Mouse (Mus musculus) gastrocnemius, adult 18-20 months (tissue): ENCODE measurements around the gene Dad1. TPM values are rescaled to one million over a fixed set of nuclear protein-coding genes. Genes with fewer than 3 reads are reported as not detected.

ENCODE experiments used
- DNase-seq: peaks from one replicate; pipeline ENCODE4 v3.0.0; 2021; ENCODE audit warnings: low spot score
- long read RNA-seq, 2 experiments: library from polyadenylated mRNA; stranded (forward); transcript quantifications; one replicate each; pipeline ENCODE4 v2.0.0; 2021
- total RNA-seq, 2 experiments: library from RNA; stranded (reverse); gene quantifications; 2 replicates each; pipeline ENCODE4 v1.2.3; 2021

Dad1 gene
- 10 to 100 TPM; 66.6 to 77.4 TPM for total RNA-seq
- long read RNA-seq, experiment 1, transcript Dad1-201 (3 exons, 878 nt) = major isoform, 99 of 100 reads
- long read RNA-seq, experiment 1, partial matches to known transcripts = 1 of 100 reads
- long read RNA-seq, experiment 1, other reads (novel, unspliced or antisense) = 0 of 100 reads
- long read RNA-seq, experiment 2, transcript Dad1-201 (3 exons, 878 nt) = major isoform, 87 of 91 reads
- long read RNA-seq, experiment 2, partial matches to known transcripts = 4 of 91 reads
- long read RNA-seq, experiment 2, other reads (novel, unspliced or antisense) = 0 of 91 reads

DNA sequence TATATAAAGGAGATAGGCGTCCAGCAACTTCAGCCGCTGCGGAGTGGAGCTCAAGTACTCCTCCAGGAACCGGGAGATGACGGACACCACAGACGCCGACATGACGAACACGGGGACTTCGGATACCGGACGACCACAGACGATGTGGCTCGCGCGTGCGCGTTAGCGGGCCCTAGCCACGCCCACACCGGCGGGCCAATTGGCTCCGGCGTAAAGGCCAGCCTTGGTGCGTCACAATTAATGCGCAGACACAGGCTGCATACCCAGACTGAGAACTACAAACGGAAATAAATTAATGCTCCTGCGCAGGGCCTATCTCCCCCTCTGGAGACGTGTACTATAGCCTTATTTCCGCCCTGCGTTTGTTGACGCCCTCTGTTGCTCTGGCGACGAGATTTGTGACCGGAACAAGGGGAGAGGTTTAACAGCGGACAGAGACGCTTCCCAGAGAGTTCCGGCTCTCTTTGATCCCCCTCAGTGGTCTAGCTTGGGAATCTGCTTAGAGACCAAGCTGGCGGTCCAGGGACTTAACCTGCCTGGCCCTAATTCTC is at the start of gene Dad1, which contains the start of gene Abhd4:
TSS of gene Dad1 (minus strand) at position 364 of the 551 bp plus-strand sequence.
TSS of gene Abhd4 (plus strand) at position 448 of the 551 bp plus-strand sequence.
- DNase-seq = peak; percentile 98

DNA sequence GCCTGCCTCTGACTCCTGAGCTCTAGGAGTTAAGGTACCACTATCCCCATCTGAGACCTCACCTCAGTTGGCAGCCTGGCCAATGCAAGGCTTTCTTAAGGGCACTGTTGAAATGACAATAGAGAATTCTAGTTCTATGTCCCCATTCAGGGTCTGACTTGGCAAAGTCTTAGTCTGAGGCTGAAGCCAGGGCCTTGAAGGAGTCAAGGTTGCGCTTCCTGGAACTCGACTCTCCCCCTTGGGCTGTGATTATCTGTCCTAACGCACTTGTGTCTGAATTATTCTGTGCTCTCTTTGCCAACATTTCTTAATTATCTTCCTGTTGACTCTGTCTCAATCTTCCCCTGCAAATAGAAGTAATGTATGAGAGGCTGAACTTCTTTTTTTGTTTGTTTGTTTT is 46.8 kb upstream of the Dad1 start:
- no peak for DNase-seq

DNA sequence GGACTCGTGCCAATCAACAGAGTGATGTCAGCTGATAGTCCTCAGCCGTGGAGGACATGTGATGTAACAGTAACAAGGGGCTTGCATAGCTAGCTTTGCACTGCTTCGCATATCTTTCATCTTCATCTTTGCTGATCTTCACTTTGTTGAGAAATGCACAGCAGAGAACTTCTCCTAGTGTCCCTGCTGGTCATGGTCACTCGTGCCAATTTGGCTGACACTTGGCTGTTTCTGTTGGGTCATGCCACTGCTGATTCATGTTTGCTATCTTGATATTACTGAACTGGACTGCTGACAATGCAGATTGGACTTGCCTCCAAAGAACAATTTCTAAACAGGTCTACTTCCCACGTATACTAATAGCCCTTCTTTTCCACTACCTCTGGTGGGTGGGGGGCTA is 46.2 kb upstream of the Dad1 start:
- DNase-seq = no peak

DNA sequence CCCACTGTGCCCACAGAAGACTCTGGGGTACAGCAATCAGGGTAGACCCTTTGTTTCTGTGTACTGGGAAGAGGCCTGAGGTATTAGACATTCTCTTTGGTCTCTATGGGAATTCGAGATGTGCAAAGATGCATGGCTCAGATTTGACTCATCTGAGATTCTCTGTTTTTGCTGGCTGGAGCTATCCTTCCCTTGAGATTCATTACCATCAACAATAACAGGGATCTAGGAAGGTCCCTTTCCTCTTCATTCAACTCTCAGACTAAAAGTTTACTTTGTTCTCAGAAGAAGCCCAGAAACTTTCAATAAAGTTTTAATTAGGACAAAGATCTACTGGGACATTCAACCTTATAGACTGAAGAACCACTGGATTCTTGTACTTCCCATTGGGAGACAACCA is 30.9 kb upstream of the Dad1 start, which contains the start of gene Olfr49:
TSS of gene Olfr49 (minus strand) at position 101 of the 400 bp plus-strand sequence.
- DNase-seq = no peak

DNA sequence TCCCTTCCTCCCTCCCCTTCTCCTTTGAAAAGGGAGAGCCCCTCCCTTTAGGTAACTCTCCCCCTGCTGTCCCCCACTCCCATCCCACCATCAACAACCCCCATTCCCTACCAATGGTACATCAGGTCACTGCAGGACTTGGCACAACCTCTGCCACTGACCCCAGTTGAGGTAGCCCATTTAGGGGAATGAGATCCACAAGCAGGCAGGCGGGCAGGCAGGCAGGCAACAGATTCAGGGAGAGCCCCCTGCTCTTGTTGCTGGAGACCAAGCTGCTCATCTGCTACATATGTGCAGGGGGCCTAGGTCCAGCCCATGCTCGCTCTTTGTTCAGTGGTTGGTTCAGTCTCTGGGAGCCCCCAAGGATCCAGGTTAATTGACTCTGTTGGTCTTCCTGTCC is 22.5 kb upstream of the Dad1 start:
- DNase-seq = no peak

DNA sequence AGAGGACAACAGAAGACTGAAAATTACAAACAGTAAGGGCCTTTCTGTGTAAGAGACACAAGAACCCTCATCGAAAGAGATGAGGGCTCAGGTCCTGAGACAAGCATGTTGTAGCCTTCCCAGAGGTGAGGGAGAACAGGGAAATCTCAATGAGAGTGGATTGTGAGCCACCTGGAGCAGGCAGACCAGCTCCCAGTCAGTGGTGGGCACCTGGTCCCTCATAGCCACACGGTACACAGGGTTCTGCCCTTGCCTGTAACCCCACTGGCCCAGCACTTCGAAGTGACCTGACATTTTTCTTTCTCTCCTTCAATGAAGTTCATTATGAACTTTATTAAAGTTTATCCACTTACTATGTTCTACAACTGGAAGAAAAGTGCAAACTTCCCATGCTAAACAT is 18.8 kb upstream of the Dad1 start:
- DNase-seq = no peak

DNA sequence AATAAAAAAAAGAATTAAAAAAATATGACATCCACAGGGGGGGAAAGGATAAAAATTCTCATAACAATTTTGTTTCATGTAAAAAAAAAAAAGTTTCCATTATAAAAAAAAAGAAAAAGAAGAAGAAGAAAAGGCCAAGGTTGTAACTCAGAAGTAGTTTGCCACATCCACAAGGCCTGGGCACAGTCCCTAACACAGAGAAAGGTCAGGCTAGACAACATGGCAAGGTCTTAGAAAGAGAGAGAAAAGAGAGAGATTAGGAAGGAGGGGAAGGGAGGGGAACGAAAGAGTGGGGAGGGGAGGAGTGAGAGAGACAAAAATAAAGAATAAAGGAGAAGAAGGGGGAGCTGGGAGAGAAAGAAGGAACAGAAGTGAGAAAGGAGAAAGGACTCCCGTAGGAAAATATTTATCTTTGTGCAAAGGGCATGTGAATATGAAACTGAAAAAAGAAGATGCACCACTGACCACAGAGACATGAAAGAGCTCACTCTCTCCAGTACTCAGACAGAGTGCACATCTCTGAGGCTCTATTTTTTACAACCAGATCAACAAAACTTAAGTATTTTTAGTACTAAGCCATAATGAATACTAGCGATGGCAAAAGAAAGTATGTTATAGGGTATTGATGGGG is 18.2 kb upstream of the Dad1 start:
- no peak for DNase-seq

DNA sequence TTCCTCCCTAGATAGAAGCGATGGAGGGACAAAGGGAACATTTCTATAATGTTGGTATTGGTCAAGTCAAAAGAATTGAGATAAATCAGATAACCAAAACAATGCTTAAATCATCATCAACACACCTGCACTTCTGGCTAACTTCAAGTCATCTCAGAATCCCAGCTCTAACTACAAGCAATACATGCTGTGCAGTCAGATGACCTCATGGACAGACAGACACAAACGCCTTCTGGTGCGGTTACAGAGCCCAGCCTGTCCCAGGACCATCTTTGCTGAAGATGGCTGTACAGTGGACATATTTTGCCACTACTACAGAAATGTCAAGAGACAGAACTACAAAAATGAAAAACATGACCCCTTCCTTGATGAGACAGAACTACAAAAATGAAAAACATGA is 16.5 kb upstream of the Dad1 start:
- no peak for DNase-seq

DNA sequence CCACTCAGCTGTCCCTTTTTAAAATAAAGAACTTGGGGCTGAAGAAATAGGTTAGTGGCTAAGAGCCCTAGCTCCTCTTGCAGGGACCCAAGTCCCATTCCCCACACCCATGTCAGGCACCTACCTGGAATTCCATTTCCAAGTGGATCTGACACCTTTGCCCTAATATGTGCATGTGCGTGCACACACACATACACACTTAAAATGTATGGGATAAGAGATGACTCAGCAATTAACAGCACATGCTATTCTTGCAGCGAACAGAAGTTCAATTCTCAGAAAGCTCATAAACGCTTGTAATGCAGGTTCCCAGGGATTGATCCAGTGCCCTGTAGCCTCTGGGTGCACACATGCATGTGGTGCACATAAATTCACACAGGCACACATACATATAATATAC is 15.7 kb upstream of the Dad1 start:
- no peak for DNase-seq

DNA sequence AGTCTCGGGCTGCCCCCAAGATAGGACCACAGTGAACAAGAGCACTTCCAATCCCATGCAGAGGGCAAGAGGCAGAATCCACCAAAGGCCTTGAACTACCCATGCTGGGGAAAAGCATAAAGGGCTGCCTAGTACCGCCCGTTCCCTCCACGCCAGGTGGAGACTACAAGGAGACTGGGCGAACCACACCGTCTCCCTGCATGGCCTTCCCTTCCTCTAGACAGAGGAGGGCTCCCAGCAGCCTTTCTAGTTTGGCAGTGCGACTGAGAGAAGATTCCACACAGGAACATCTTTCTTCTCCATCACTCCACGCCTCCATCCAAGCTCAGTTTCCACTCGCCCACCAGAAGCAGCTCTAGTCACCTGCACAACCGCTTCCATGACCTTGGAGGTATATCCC is 14.1 kb upstream of the Dad1 start:
- DNase-seq = no peak

DNA sequence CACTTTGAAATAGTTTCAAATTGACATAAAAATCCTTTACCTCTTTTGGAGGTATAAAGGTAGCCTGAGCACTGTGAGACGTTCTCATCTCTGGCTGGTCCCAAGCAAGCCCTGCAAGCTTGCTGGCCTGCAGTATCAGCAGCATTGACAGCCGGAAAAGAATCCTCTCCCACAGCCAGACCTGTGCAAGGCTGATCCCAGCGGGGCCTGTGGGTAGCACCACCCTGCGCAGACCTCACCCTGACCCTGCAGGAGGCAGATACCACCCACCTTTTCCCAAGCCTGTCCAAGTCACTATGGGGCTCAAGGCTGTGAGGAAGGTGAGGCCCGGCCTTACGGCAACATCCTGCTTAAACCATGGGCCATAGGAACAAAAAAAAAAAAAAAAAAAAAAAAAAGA is 12.0 kb upstream of the Dad1 start:
- no peak for DNase-seq

DNA sequence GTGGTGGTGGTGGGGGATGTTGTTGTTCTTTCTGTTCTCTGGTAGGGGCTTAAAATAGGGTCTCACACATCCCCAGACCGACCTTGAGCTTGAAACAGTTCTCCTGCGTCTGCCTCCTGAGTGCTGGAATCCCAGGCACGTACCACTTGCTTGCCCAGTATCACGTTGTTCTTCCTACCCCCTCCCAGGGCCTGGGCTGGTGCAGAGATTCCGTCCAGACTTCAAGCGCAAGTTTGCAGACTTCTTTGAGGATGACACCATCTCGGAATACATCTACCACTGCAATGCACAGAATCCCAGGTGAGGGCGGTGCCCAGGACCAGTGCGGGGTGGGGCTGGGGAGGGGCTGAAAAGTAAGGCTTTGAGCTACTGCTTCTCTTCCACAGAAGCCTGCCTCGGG is 11.2 kb upstream of the Dad1 start:
- DNase-seq = no peak

DNA sequence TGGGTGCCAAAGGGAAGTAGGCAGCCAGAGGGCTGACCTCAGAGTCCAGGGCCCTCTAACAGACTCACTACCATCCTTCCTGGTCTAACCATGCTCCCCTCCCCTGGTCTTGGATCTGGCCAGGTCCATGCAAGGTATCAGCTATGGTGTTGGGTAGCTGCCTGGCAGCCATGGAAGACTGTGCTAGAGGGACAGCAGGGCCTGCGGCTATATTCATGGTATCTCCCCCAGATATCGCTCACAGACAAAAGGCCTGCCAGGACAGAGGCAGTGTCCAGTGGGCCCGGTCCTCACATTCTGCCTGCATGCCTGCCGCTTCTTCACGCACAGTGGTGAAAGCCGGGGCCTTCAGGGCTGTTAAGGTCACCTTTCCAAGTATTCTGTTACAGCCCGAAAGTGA is 10.3 kb upstream of the Dad1 start:
- no peak for DNase-seq

DNA sequence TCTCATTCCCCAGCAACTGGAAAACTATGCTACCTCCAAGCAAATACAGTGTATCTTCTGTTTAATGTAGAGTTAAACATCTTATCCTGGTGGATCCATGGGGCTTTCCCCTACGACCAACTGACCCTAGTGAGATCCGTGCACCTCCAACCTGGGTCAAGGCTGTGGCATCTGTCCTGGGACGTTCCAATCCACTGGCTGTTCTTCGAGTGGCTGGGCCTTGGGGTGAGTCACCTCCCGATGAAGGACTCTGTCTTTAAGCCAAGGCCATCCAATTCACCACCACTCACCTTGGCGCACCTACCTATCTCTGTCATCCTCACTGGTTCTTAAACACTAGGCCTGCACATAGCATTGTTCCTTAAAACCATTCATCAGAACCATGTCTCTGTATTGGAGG is 9.2 kb upstream of the Dad1 start:
- DNase-seq = no peak

DNA sequence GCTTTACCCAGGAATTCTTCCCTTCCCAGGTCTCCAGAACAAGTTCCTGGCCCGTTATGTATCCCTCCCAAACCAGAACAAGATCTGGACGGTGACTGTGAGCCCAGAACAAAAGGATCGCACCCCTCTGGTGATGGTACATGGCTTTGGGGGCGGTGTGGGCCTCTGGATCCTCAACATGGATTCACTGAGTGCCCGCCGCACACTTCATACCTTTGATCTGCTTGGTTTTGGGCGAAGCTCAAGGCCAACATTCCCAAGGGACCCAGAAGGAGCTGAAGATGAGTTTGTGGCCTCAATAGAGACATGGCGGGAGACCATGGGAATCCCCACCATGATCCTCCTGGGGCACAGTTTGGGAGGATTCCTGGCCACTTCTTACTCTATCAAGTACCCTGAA is 8.7 kb upstream of the Dad1 start:
- DNase-seq = no peak

DNA sequence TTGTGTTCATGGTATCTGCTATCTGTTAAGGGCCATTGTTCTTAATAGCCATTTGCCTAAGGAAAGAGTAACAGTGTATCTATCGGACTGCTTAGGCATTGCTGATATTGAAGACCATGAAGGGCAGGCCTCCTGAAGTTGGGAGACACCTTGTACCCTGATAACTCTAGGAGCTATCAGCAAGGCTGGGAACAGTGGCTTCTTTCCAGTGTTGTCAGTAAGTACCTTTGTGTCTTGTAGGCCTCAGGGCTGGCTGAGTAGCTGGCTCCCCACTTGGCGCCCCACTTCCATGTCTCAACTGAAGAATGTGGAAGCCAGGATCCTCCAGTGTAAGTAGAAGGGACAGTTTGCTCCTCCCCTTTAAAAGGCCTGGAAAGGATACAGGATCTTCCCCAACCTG is 7.5 kb upstream of the Dad1 start:
- no peak for DNase-seq

DNA sequence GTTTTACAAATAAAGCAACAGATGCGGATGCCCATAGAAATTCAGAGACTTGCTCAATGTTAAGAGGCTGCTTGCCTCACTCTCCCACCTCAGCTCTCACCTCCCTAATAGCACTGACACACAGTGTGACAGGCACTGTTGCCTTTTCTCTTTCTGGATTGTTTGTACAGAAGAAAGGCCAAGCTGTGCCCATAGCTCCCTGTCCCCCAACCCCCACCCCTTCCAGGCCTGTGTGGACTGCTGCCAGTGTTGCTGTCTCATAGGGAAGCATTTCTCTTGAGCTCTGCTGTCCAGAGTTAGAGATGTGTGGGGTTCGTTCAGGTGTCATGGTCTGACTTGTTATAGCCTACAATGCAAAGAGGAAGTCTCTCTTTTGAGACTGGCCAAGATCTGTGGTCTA is 6.3 kb upstream of the Dad1 start:
- DNase-seq = no peak

DNA sequence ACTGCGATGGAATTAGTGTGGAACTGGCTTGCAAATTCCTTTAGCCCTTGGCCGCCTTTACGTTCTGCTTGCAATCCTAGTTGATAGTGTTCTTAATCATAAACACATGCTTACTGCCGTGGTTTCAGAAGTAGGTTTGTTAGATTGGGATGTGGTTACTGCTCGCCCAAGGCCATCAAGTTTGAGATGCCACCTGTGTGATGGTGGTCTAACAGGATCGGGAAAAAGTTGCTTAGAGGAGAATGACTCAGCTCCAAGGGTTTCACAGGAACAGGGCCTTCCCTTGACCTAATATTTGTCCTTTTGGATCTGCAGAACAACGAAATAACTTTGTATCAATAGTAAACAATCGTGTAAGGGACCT is 5.8 kb upstream of the Dad1 start:
- DNase-seq = no peak

DNA sequence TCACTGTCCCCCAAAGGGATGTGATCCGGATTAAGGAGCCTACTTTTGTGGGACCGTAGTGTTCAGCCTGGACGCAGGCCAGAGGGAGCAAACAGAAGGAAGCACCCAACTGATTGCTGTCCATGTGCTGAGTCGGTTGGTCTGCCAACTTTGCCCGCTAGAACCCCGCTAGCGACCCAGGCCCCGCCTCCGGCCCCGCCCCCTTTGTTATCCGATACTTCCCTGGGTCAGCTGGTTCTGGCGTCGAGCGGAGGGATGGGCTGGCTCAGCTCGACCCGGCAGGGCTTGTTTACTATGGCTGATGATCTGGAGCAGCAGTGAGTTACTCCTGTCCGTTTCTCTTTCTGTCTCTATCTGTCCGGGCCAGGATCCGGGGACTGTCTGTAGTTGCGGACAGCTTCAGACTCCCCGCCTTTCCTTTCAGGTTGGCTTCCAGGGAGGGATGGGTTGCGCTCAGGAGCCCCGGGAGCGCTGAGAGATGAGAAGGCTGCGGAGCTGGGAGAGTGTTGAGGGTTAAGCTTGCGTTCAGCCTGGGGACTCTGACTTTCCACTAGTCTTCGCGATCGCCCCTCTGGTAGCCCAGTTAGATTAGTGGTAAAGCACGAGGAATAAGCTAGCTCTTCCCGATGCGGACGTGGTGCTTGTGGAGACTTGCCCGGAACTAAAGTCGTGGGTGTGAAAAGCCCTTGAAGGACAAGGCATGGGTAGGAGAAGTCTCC is 5.3 kb upstream of the Dad1 start:
- DNase-seq = peak; percentile 95

DNA sequence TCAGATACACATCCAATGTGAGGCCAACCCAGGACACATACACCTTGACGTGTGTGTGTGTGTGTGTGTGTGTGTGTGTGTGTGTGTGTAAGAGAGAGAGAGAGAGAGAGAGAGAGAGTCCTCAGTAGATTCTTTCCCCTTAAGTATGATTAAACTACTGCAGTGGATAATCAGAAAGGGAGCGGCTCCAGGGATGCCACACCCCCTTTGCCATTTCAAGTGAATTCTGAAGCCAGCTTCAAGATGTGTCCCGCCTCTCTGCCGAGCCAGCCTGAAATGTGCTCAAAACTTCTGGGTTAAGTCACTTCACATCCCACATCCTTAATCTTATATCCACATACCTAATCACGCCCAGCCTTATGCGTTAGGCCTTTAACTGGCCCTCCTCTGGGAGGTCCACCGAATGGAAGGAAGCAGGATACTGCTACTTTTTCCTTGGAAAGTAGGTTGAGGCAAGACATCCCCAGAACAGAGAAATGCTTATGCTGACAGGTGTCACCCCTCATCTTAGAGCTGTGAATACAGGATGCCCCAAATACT is 4.3 kb upstream of the Dad1 start:
- DNase-seq = no peak

DNA sequence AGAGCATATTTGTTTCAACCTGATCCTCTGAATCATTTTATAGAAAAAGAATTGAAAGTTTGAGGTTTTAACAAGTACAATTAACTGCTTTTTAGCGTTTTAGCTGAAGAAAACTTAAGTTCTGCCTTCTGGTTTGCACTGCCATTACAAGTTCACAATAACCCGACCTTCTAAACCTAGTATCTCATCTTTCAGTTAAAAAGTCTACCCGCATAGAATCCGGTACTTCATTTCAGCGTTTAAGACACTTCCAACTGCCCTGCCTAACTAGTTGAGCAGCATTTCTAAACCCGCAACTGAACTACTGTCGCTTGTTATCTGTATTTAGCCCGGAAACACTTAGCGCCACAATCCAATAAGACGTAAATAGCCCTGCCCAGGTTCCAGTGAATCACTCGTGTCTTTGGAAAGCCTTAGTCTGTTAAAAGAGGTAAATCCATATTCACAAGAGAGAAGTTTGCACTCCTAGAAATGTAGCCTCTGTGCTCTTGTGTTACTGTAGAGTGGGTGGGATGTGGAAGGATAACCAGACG is 832 bp upstream of the Dad1 start:
- no peak for DNase-seq

DNA sequence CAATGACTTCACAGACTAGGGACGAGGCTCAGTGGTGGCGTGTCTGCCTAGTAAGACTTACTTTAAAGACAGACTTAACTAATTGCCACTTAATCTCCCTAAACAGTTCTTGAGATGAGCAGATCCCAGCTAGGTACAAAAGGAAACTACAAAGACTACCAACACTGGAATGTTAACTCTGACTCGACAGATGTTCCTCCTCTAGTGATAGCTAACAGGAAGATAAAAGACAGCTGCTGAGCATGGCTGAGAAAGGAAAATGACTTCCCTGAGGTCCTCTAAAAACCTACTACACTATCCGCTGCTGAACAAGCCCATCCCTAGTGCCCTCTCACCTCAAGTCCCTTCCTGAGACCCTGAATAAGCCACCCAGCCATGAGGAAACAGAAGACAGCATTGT is 3.8 kb downstream of the Dad1 start:
- no peak for DNase-seq
